Mouse (Mus musculus) embryonic facial prominence, embryonic 13.5 days (tissue): ENCODE results near the gene Nfic. TPM values are rescaled to one million over a fixed set of nuclear protein-coding genes. Genes with fewer than 3 reads are reported as not detected.

Experiments used
- ATAC-seq: fragments of 200-750 bp; cut with Nextera tagmentation; 2 replicates; pipeline ENCODE4 v1.8.0; 2017; ENCODE audit warnings: low read depth; ENCODE audit not compliant: insufficient number of reproducible peaks, insufficient read depth, low FRiP score, low TSS enrichment
- H3K27ac ChIP-seq: fragments of 300-500 bp; sonication (generic); 2 replicates; pipeline ENCODE4 v1.5.1; 2015; ENCODE audit warnings: moderate library complexity, mild to moderate bottlenecking, inconsistent platforms
- H3K27me3 ChIP-seq: fragments of 300-500 bp; sonication (generic); 2 replicates; pipeline ENCODE4 v1.6.1; 2015; ENCODE audit warnings: mild to moderate bottlenecking, inconsistent platforms
- H3K36me3 ChIP-seq: fragments of 300-500 bp; sonication (generic); 2 replicates; pipeline ENCODE4 v1.6.1; 2015; ENCODE audit warnings: mild to moderate bottlenecking, inconsistent platforms
- H3K4me1 ChIP-seq: fragments of 300-500 bp; sonication (generic); 2 replicates; pipeline ENCODE4 v1.6.1; 2015; ENCODE audit warnings: inconsistent platforms
- H3K4me2 ChIP-seq: fragments of 300-500 bp; sonication (generic); 2 replicates; pipeline ENCODE4 v1.6.1; 2015; ENCODE audit warnings: moderate library complexity, mild to moderate bottlenecking, inconsistent platforms
- H3K4me3 ChIP-seq: fragments of 300-500 bp; sonication (generic); 2 replicates; pipeline ENCODE4 v1.5.1; 2015; ENCODE audit warnings: mild to moderate bottlenecking, inconsistent platforms
- H3K9ac ChIP-seq: fragments of 300-500 bp; sonication (generic); 2 replicates; pipeline ENCODE4 v1.6.1; 2015; ENCODE audit warnings: mild to moderate bottlenecking, inconsistent platforms
- H3K9me3 ChIP-seq: fragments of 300-500 bp; sonication (generic); 2 replicates; pipeline ENCODE4 v1.6.1; 2016; ENCODE audit warnings: inconsistent platforms
- WGBS: fragments of 180-500 bp; shearing (Covaris S2); methylation state at CpG from one replicate; pipeline ENCODE4 v1.1.7; 2015; ENCODE audit warnings: mixed read lengths; 5-methylcytosine and 5-hydroxymethylcytosine counted together
- polyA plus RNA-seq: library from polyadenylated mRNA; unstranded; fragments of >200 nt; fragmentation: Nextera tagmentation; extraction: Ambion mirVana; gene quantifications from 2 replicates; pipeline ENCODE4 v1.2.1, GENCODE M21; 2015

Gene Nfic
- polyA plus RNA-seq, 1 experiment from 2014 or later, result 96.1 TPM

GRCm38 (mm10) chr10:81427327-81427726 lies 28.1 kb downstream of the Nfic start:
- Histone ChIP-seq H3K27ac (no peak overlapping the region), H3K27me3 (peaks cover 34% of the 10 kb centered on the region), H3K4me1 (peaks cover 45% of the 10 kb centered on the region), H3K4me3 (peak overlapping the region; percentile 68), H3K4me2 (peak overlapping the region; percentile 76), H3K9ac (peak overlapping the region; percentile 85; the same call in 1 of the 2 replicates), H3K36me3 (no peaks in the 10 kb centered on the region), H3K9me3 (no peaks in the 10 kb centered on the region)
- no peak for ATAC-seq
- 26% methylated on average over 3 of the region's 3 CpGs for whole genome bisulfite sequencing

GRCm38 (mm10) chr10:81426897-81427296 lies 28.5 kb downstream of the Nfic start:
- Histone ChIP-seq H3K36me3 (no peaks in the 10 kb centered on the region), H3K9ac (peak overlapping the region; percentile 85), H3K4me1 (peaks cover 45% of the 10 kb centered on the region), H3K4me2 (peak overlapping the region; percentile 76), H3K4me3 (peak overlapping the region; percentile 68), H3K27ac (peak overlapping the region; percentile 22; the same call in 1 of the 2 replicates), H3K9me3 (no peaks in the 10 kb centered on the region), H3K27me3 (peaks cover 34% of the 10 kb centered on the region)
- 2% methylated on average over 36 of the region's 38 CpGs for WGBS
- ATAC-seq, result no peak

GRCm38 (mm10) chr10:81426081-81426671 lies 29.3 kb downstream of the Nfic start:
- Histone ChIP-seq H3K4me1 (peaks cover 40% of the 10 kb centered on the region), H3K27ac (0 out of 2 replicates have a peak overlapping the region, but pooled peaks have one; percentile 22), H3K36me3 (no peaks in the 10 kb centered on the region), H3K9ac (peak overlapping the region; percentile 85), H3K4me3 (peak overlapping the region; percentile 68), H3K4me2 (peak overlapping the region; percentile 76), H3K9me3 (no peaks in the 10 kb centered on the region), H3K27me3 (peaks cover 34% of the 10 kb centered on the region)
- ATAC-seq, result no peak
- WGBS, result 2% methylated on average over 15 of the region's 33 CpGs

GRCm38 (mm10) chr10:81425236-81425850 lies 30.1 kb downstream of the Nfic start:
- peak overlapping the region; percentile 68 for H3K4me3 ChIP-seq
- peak overlapping the region; percentile 51 for H3K27ac ChIP-seq
- H3K9ac ChIP-seq, result peak overlapping the region; percentile 85

GRCm38 (mm10) chr10:81424246-81425051 lies 31.0 kb downstream of the Nfic start:
- Histone ChIP-seq H3K9ac (peak overlapping the region; percentile 85), H3K4me2 (peak overlapping the region; percentile 76), H3K9me3 (no peaks in the 10 kb centered on the region), H3K27ac (peak overlapping the region; percentile 51), H3K4me3 (peak overlapping the region; percentile 68), H3K4me1 (peaks cover 33% of the 10 kb centered on the region), H3K27me3 (peaks cover 34% of the 10 kb centered on the region), H3K36me3 (peaks cover 16% of the 10 kb centered on the region)
- ATAC-seq, result no peak
- 6% methylated on average over 23 of the region's 25 CpGs for WGBS

More at GRCm38 (mm10) chr10:81425236-81425850, 30.1 kb downstream of the Nfic start:
- whole genome bisulfite sequencing, result 31% methylated on average over 10 of the region's 10 CpGs
- ATAC-seq, result no peak
- Histone ChIP-seq H3K4me2 (peak overlapping the region; percentile 76), H3K4me1 (peaks cover 37% of the 10 kb centered on the region), H3K9me3 (no peaks in the 10 kb centered on the region), H3K27me3 (peaks cover 34% of the 10 kb centered on the region), H3K36me3 (peaks cover 7% of the 10 kb centered on the region)

- Histone ChIP-seq H3K9ac (peak overlapping the region; percentile 85; the same call in 1 of the 2 replicates), H3K4me2 (peak overlapping the region; percentile 76), H3K36me3 (peaks cover 23% of the 10 kb centered on the region), H3K4me1 (peaks cover 34% of the 10 kb centered on the region), H3K4me3 (peak overlapping the region; percentile 68; the same call in 1 of the 2 replicates), H3K9me3 (no peaks in the 10 kb centered on the region), H3K27ac (no peak overlapping the region), H3K27me3 (peaks cover 30% of the 10 kb centered on the region)
- no peak for ATAC-seq
- WGBS, result 68% methylated on average over 4 of the region's 4 CpGs
Observed at GRCm38 (mm10) chr10:81423476-81424245, 31.8 kb downstream of the Nfic start.

- Histone ChIP-seq H3K27me3 (peaks cover 21% of the 10 kb centered on the region), H3K4me1 (peaks cover 44% of the 10 kb centered on the region)
- 73% methylated on average over 3 of the region's 3 CpGs for WGBS
Observed at GRCm38 (mm10) chr10:81422661-81423217, 32.7 kb downstream of the Nfic start.

GRCm38 (mm10) chr10:81422191-81422590 lies 33.2 kb downstream of the Nfic start:
- H3K9me3 ChIP-seq, result no peaks in the 10 kb centered on the region
- no peak overlapping the region for H3K4me2 ChIP-seq
- H3K4me1 ChIP-seq, result peaks cover 46% of the 10 kb centered on the region
- H3K4me3 ChIP-seq, result no peak overlapping the region
- ATAC-seq, result no peak
- H3K36me3 ChIP-seq, result peaks cover 24% of the 10 kb centered on the region
- no peak overlapping the region for H3K27ac ChIP-seq
- WGBS, result 72% methylated on average over 6 of the region's 6 CpGs
- H3K27me3 ChIP-seq, result peaks cover 16% of the 10 kb centered on the region
- H3K9ac ChIP-seq, result no peak overlapping the region

More at GRCm38 (mm10) chr10:81422661-81423217, 32.7 kb downstream of the Nfic start:
- H3K4me2 ChIP-seq, result no peak overlapping the region
- no peak overlapping the region for H3K27ac ChIP-seq
- no peak for ATAC-seq
- no peak overlapping the region for H3K9ac ChIP-seq
- no peaks in the 10 kb centered on the region for H3K9me3 ChIP-seq
- H3K36me3 ChIP-seq, result peaks cover 24% of the 10 kb centered on the region
- no peak overlapping the region for H3K4me3 ChIP-seq

- Histone ChIP-seq H3K9ac (no peak overlapping the region), H3K4me2 (no peak overlapping the region), H3K4me1 (peaks cover 49% of the 10 kb centered on the region), H3K4me3 (no peak overlapping the region), H3K36me3 (peaks cover 24% of the 10 kb centered on the region), H3K9me3 (no peaks in the 10 kb centered on the region), H3K27me3 (peaks cover 14% of the 10 kb centered on the region), H3K27ac (no peak overlapping the region)
- ATAC-seq, result no peak
- 76% methylated on average over 5 of the region's 5 CpGs for WGBS
Observed at GRCm38 (mm10) chr10:81421797-81422100, 33.7 kb downstream of the Nfic start.

- Histone ChIP-seq H3K9ac (no peak overlapping the region), H3K4me2 (no peak overlapping the region), H3K27ac (no peak overlapping the region), H3K27me3 (peaks cover 14% of the 10 kb centered on the region), H3K36me3 (peaks cover 24% of the 10 kb centered on the region), H3K9me3 (no peaks in the 10 kb centered on the region), H3K4me3 (no peak overlapping the region), H3K4me1 (peaks cover 54% of the 10 kb centered on the region)
- WGBS, result 80% methylated on average over 4 of the region's 4 CpGs
- no peak for ATAC-seq
Observed at GRCm38 (mm10) chr10:81421041-81421796, 34.2 kb downstream of the Nfic start.
